Comparison of ENCODE assay signal across 12 mouse cellular contexts in the genomic region with DNA sequence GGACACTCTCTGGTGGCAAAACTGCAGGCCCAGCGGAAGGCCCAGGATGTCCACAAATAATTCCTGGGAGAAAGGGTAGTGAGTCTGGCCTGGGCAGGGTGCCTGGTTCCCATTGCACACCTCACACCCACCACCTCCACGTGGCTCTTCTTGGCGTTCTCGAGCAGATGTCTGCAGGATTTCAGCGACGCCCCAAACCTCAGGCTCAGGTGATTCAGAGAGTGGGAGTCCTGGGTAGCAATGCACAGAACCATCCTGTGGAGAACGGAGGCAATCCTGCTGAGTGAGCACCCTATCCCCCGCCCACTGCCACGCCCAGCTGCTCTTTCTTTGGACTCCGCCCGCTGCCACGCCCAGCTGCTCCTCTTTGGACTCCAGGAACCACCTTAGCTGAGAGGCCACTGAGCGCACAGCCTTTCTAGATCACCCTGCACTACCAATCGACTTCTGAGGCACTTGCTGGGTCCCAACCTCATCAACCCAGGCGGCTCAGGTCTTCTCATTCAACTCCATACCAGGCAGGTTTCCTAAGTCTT. TPM values are rescaled to one million over a fixed set of nuclear protein-coding genes. Genes with fewer than 3 reads are reported as not detected.
DNase-seq lines count a peak whose midpoint lies in the region; ATAC-seq lines count a peak whose summit lies in the region.
"Had no signal": no experiment of that assay in that cellular context is flagged by ENCODE, and none has a peak within 500 bp of the region (broad histone marks: within the 10 kb centered on the region; RNA-seq: fewer than 3 reads in every experiment).

No protein-coding gene starts in this region.

- H3K4me1 ChIP-seq in intestine, embryonic 16.5 days (ENCODE audit: control insufficient read depth, insufficient read depth, low read length): peaks cover 11% of the 10 kb centered on the region; the same call in 1 of the 2 replicates
- H3K4me1 ChIP-seq in stomach, embryonic 16.5 days (ENCODE audit: control insufficient read depth, insufficient read depth, low read length): peaks cover 4% of the 10 kb centered on the region

- DNase-seq in embryo, embryonic 11 days: peak; percentile 38
- no peak for DNase-seq in embryo, embryonic 9.5 days (ENCODE audit: extremely low spot score)
- DNase-seq in right cerebral cortex, adult 2 months (ENCODE audit: low spot score in 2 of 2): peak; percentile 25 to 29
- DNase-seq in right cerebral cortex, postnatal 14 days: no peak
- DNase-seq in layer of hippocampus, postnatal 36 days: no peak
- no peak for DNase-seq in testis, postnatal 10 days (ENCODE audit: low spot score)
- DNase-seq: cerebellum, adult 11-12 months; gastrocnemius, postnatal 25 days; heart, postnatal 4 days had no signal

- no peaks in the 10 kb centered on the region for H3K27me3 ChIP-seq in intestine, embryonic 16.5 days (replicated peaks; ENCODE audit: control insufficient read depth, insufficient read depth, low read length)
- no peaks in the 10 kb centered on the region for H3K27me3 ChIP-seq in stomach, embryonic 16.5 days (ENCODE audit: control insufficient read depth, insufficient read depth, low read length)

- H3K27ac ChIP-seq in intestine, embryonic 16.5 days (ENCODE audit: low read length): no peak overlapping the region
- H3K27ac ChIP-seq in stomach, embryonic 16.5 days (ENCODE audit: low read length): no peak overlapping the region

- 30% methylated on average over 15 of the region's 15 CpGs for WGBS in intestine, embryonic 16.5 days
- WGBS in stomach, embryonic 16.5 days: 38% methylated on average over 15 of the region's 15 CpGs

- no peaks in the 10 kb centered on the region for H3K36me3 ChIP-seq in intestine, embryonic 16.5 days (ENCODE audit: control insufficient read depth, insufficient read depth, low read length)
- no peaks in the 10 kb centered on the region for H3K36me3 ChIP-seq in stomach, embryonic 16.5 days (ENCODE audit: control insufficient read depth, insufficient read depth, low read length)

- H3K9me3 ChIP-seq in intestine, embryonic 16.5 days (ENCODE audit: control insufficient read depth, low read length): no peaks in the 10 kb centered on the region
- no peaks in the 10 kb centered on the region for H3K9me3 ChIP-seq in stomach, embryonic 16.5 days (replicated peaks; ENCODE audit: control insufficient read depth, low read length)

- H3K4me2 ChIP-seq in intestine, embryonic 16.5 days (ENCODE audit: low read depth, low read length): no peak overlapping the region
- H3K4me2 ChIP-seq in stomach, embryonic 16.5 days (ENCODE audit: low read depth, low read length): no peak overlapping the region

- ATAC-seq in intestine, embryonic 16.5 days: peak; percentile 83
- ATAC-seq in stomach, embryonic 16.5 days (ENCODE audit: insufficient read depth, low FRiP score): peak; percentile 18; the same call in 1 of the 2 replicates

- H3K9ac ChIP-seq in intestine, embryonic 16.5 days (ENCODE audit: low read depth, low read length): no peak overlapping the region
- H3K9ac ChIP-seq in stomach, embryonic 16.5 days (ENCODE audit: low read length): no peak overlapping the region

- no peak overlapping the region for H3K4me3 ChIP-seq in intestine, embryonic 16.5 days (ENCODE audit: low read length)
- H3K4me3 ChIP-seq in stomach, embryonic 16.5 days (replicated peaks; ENCODE audit: low read length): no peak overlapping the region
- H3K4me3 ChIP-seq: erythroblast, embryonic 14.5 days had no signal

RNA-seq across cellular contexts. Expression of a gene that starts 12.7 kb away (rescaled TPM):
- polyA plus RNA-seq in intestine, embryonic 16.5 days (2015; fragmentation: Nextera tagmentation; extraction: Ambion mirVana): 11.1 and 12.5 TPM in 2 replicates
- 14.3 and 15.0 TPM in 2 replicates for polyA plus RNA-seq in stomach, embryonic 16.5 days (2015; fragmentation: Nextera tagmentation; extraction: Ambion mirVana)
- total RNA-seq in layer of hippocampus, postnatal 36 days (2021): 10 to 100 TPM; 38.7 to 39.5 TPM
- polyA plus RNA-seq: erythroblast, embryonic 14.5 days had no signal

RNA-seq across cellular contexts. Expression of a gene that starts 42.2 kb away (rescaled TPM):
- 343 and 356 TPM in 2 replicates for polyA plus RNA-seq in intestine, embryonic 16.5 days (2015; fragmentation: Nextera tagmentation; extraction: Ambion mirVana)
- polyA plus RNA-seq in stomach, embryonic 16.5 days (2015; fragmentation: Nextera tagmentation; extraction: Ambion mirVana): 199 and 207 TPM in 2 replicates
- total RNA-seq in layer of hippocampus, postnatal 36 days (2021): 10 to 100 TPM; 26.3 to 26.9 TPM

Comparison
In these comparisons a context has a peak if more than half of its experiments do, and no peak if none do; other contexts are left out.
1. DNase-seq: peak in embryo, embryonic 11 days (single experiment) and right cerebral cortex, adult 2 months (2 of 2); none in embryo, embryonic 9.5 days (single experiment), right cerebral cortex, postnatal 14 days (single experiment), layer of hippocampus, postnatal 36 days (0 of 2) and testis, postnatal 10 days (single experiment).